Mouse (Mus musculus) kidney, embryonic 14.5 days (tissue): ENCODE measurements around the gene Depp1. TPM values are rescaled to one million over a fixed set of nuclear protein-coding genes. Genes with fewer than 3 reads are reported as not detected.

Source experiments
- ATAC-seq: fragments of 200-750 bp; cut with Nextera tagmentation; 2 replicates; pipeline ENCODE4 v1.8.0; 2017; ENCODE audit warnings: moderate number of reproducible peaks, mild to moderate bottlenecking, moderate TSS enrichment, moderate library complexity; ENCODE audit not compliant: low FRiP score, low TSS enrichment
- H3K27ac ChIP-seq: fragments of 300-500 bp; sonication (generic); 2 replicates; pipeline ENCODE4 v1.5.1; 2014; ENCODE audit warnings: low read depth, mild to moderate bottlenecking, low read length, moderate library complexity, mixed read lengths
- H3K27me3 ChIP-seq: fragments of 300-500 bp; sonication (generic); 2 replicates; pipeline ENCODE4 v1.6.1; 2014; ENCODE audit warnings: mild to moderate bottlenecking, low read length; ENCODE audit not compliant: control insufficient read depth, insufficient read depth
- H3K36me3 ChIP-seq: fragments of 300-500 bp; sonication (generic); 2 replicates; pipeline ENCODE4 v1.6.1; 2014; ENCODE audit warnings: low read length, mixed read lengths; ENCODE audit not compliant: control insufficient read depth, insufficient read depth
- H3K4me1 ChIP-seq: fragments of 300-500 bp; sonication (generic); 2 replicates; pipeline ENCODE4 v1.6.1; 2014; ENCODE audit warnings: low read length, mixed read lengths; ENCODE audit not compliant: control insufficient read depth, insufficient read depth
- H3K4me2 ChIP-seq: fragments of 300-500 bp; sonication (generic); replicated peaks from 2 replicates; pipeline ENCODE4 v1.6.1; 2014; ENCODE audit warnings: low read depth, mild to moderate bottlenecking, low read length
- H3K4me3 ChIP-seq: fragments of 300-500 bp; sonication (generic); 2 replicates; pipeline ENCODE4 v1.5.1; 2014; ENCODE audit warnings: mild to moderate bottlenecking, low read length
- H3K9ac ChIP-seq: fragments of 300-500 bp; sonication (generic); 2 replicates; pipeline ENCODE4 v1.6.1; 2014; ENCODE audit warnings: low read depth, mild to moderate bottlenecking, low read length, moderate library complexity
- H3K9me3 ChIP-seq: fragments of 300-500 bp; sonication (generic); 2 replicates; pipeline ENCODE4 v1.6.1; 2016; ENCODE audit warnings: low read length; ENCODE audit not compliant: control insufficient read depth
- WGBS: fragments of 180-500 bp; shearing (Covaris S2); extraction: QIAGEN DNeasy Blood & Tissue Kit; methylation state at CpG from one replicate; pipeline ENCODE4 v1.1.7; 2014; 5-methylcytosine and 5-hydroxymethylcytosine counted together
- microRNA-seq: library from miRNA; unstranded; fragments of <30 nt; microRNA quantifications from one replicate; pipeline ENCODE4, GENCODE M21; 2016
- polyA plus RNA-seq: library from polyadenylated mRNA; unstranded; fragments of >200 nt; fragmentation: Nextera tagmentation; extraction: Ambion mirVana; gene quantifications from 2 replicates; pipeline ENCODE4 v1.2.1, GENCODE M21; 2014

The Depp1 gene
- polyA plus RNA-seq, 1 experiment from 2014 or later, result 23.1 TPM

DNA sequence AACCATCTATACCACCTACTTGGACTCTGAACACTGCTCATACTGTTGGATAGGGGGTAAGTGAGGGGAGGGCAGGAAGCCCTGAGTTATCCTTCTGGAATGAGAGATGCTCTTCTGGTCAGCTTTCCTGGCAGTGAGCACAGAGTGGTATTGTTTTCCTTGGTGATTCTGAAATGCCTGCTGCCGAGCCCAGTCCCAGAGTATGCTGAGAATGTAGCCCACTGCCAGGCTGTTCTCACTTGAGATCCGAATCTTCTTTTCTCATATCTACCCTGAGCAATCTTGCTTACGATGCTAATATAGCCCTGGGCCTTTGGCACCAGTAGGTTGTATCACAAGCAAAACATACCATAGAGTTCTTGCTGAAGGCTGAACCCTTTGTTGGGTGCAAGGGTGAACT, 43.9 kb downstream of the Depp1 start:
- WGBS, result 81% methylated on average over 3 of the region's 3 CpGs
- Histone ChIP-seq H3K9me3 (no peaks in the 10 kb centered on the region), H3K4me2 (no peak overlapping the region), H3K27ac (no peak overlapping the region), H3K9ac (no peak overlapping the region), H3K27me3 (no peaks in the 10 kb centered on the region), H3K36me3 (no peaks in the 10 kb centered on the region), H3K4me1 (no peaks in the 10 kb centered on the region), H3K4me3 (no peak overlapping the region)
- ATAC-seq, result no peak

GRCm38 (mm10) chr6:116697413-116697812, 47.0 kb downstream of the Depp1 start:
- Histone ChIP-seq H3K27ac (no peak overlapping the region), H3K9me3 (no peaks in the 10 kb centered on the region), H3K4me3 (no peak overlapping the region), H3K27me3 (no peaks in the 10 kb centered on the region), H3K9ac (no peak overlapping the region), H3K4me2 (no peak overlapping the region), H3K36me3 (no peaks in the 10 kb centered on the region), H3K4me1 (no peaks in the 10 kb centered on the region)
- 47% methylated on average over 2 of the region's 2 CpGs for WGBS
- ATAC-seq, result no peak

GRCm38 (mm10) chr6:116697896-116698425, 47.6 kb downstream of the Depp1 start:
- Histone ChIP-seq H3K4me2 (no peak overlapping the region), H3K36me3 (no peaks in the 10 kb centered on the region), H3K27ac (no peak overlapping the region), H3K27me3 (no peaks in the 10 kb centered on the region), H3K9me3 (no peaks in the 10 kb centered on the region), H3K4me1 (no peaks in the 10 kb centered on the region), H3K4me3 (no peak overlapping the region), H3K9ac (no peak overlapping the region)
- no peak for ATAC-seq
- WGBS, result 87% methylated on average over 4 of the region's 4 CpGs

GRCm38 (mm10) chr6:116700821-116701220, 50.4 kb downstream of the Depp1 start:
- H3K27me3 ChIP-seq, result no peaks in the 10 kb centered on the region
- H3K4me3 ChIP-seq, result no peak overlapping the region
- no peaks in the 10 kb centered on the region for H3K4me1 ChIP-seq
- H3K4me2 ChIP-seq, result no peak overlapping the region
- no peaks in the 10 kb centered on the region for H3K9me3 ChIP-seq
- ATAC-seq, result no peak
- H3K36me3 ChIP-seq, result no peaks in the 10 kb centered on the region
- no peak overlapping the region for H3K9ac ChIP-seq
- H3K27ac ChIP-seq, result no peak overlapping the region

Small RNA genes within 50 kb of the gene (microRNA-seq; reads per million reads assigned to microRNA genes)
- not detected for gene Mir7043

Other genes with a start within 250 kb of the Depp1 start
- gene Alox5, start 189.4 kb upstream of the Depp1 start, polyA plus RNA-seq, result 0.07 and 0.41 TPM in 2 replicates
- gene Olfr211, start 161.5 kb upstream of the Depp1 start, polyA plus RNA-seq, result not detected in 2 replicates
- not detected in 2 replicates for gene Olfr212, start 144.1 kb upstream of the Depp1 start, polyA plus RNA-seq
- not detected in 2 replicates for gene Olfr213, start 112.2 kb upstream of the Depp1 start, polyA plus RNA-seq
- 0.60 and 0.64 TPM in 2 replicates for gene Gm5580, start 99.5 kb upstream of the Depp1 start, polyA plus RNA-seq
- not detected in 2 replicates for gene Olfr214, start 96.4 kb upstream of the Depp1 start, polyA plus RNA-seq
- gene Olfr215, start 66.4 kb upstream of the Depp1 start, polyA plus RNA-seq, result not detected in 2 replicates
- gene Zfp422, start 21.6 kb upstream of the Depp1 start, polyA plus RNA-seq, result 187 and 240 TPM in 2 replicates
- gene Rassf4, start 23.3 kb downstream of the Depp1 start, polyA plus RNA-seq, result 5.4 and 7.8 TPM in 2 replicates
- 1.4 and 1.8 TPM in 2 replicates for gene Tmem72, start 66.3 kb downstream of the Depp1 start, polyA plus RNA-seq